Mouse (Mus musculus) G1E (cell line): Measurements from ENCODE around the gene Madd. TPM values are rescaled to one million over a fixed set of nuclear protein-coding genes. Genes with fewer than 3 reads are reported as not detected.

Source experiments
- ATAC-seq: 2 replicates; pipeline ENCODE4 v1.8.0; 2016; ENCODE audit warnings: mild to moderate bottlenecking; ENCODE audit not compliant: insufficient number of reproducible peaks, poor library complexity, low FRiP score, severe bottlenecking; ENCODE audit errors: extremely low read depth
- DNase-seq: peaks from one replicate; pipeline ENCODE4 v3.0.0; 2012; ENCODE audit warnings: low spot score
- H3K27me3 ChIP-seq: 2 replicates; pipeline ENCODE4 v1.6.1; 2012; ENCODE audit warnings: mild to moderate bottlenecking, low read length, inconsistent platforms; ENCODE audit not compliant: insufficient read depth
- H3K36me3 ChIP-seq: replicated peaks from 2 replicates; pipeline ENCODE3; 2012; ENCODE audit warnings: mild to moderate bottlenecking, inconsistent platforms
- H3K4me1 ChIP-seq: 2 replicates; pipeline ENCODE4 v1.6.1; 2012; ENCODE audit warnings: low read depth, low read length, inconsistent platforms, mixed read lengths; ENCODE audit not compliant: insufficient read depth
- H3K4me3 ChIP-seq: 2 replicates; pipeline ENCODE4 v1.5.1; 2012; ENCODE audit warnings: low read depth, mild to moderate bottlenecking, inconsistent platforms, low read length, moderate library complexity, mixed read lengths
- H3K9me3 ChIP-seq: replicated peaks from 2 replicates; pipeline ENCODE4 v1.6.1; 2012; ENCODE audit warnings: inconsistent platforms
- CTCF ChIP-seq: IDR thresholded peaks from 2 replicates; pipeline ENCODE4 v1.5.1; 2012; ENCODE audit warnings: low read depth, low read length, inconsistent platforms, mixed read lengths
- GATA1 ChIP-seq: IDR thresholded peaks from 2 replicates; pipeline ENCODE4 v1.6.1; 2012; ENCODE audit warnings: borderline replicate concordance, low read length, inconsistent platforms, mixed read lengths
- GATA2 ChIP-seq: IDR thresholded peaks from 2 replicates; pipeline ENCODE4 v1.6.1; 2012; ENCODE audit warnings: low read depth, low read length, inconsistent platforms, borderline replicate concordance
- POLR2AphosphoS5 ChIP-seq: IDR thresholded peaks from 2 replicates; pipeline ENCODE4 v1.6.1; 2012; ENCODE audit warnings: low read depth, low read length, inconsistent platforms; ENCODE audit not compliant: insufficient replicate concordance
- TAL1 ChIP-seq: conservative IDR thresholded peaks from 2 replicates; pipeline ENCODE4 v1.6.1; 2012; ENCODE audit warnings: low read depth, low read length, inconsistent platforms, mixed read lengths
- polyA plus RNA-seq: library from polyadenylated mRNA; stranded (reverse); fragments of >175 nt; gene quantifications from 2 replicates; pipeline ENCODE4 v1.2.3, GENCODE M21; 2012
- total RNA-seq, 2 experiments: library from RNA; stranded (forward) in 1 of 2; stranded (reverse) in 1 of 2; fragments of 200-1000 nt in 1 of 2; fragments of >200 nt in 1 of 2; fragmentation: Nextera tagmentation in 1 of 2; gene quantifications; 2 replicates each; pipeline ENCODE4 v1.2.3; 2014 to 2017

Madd gene
- total and polyA plus RNA-seq, 3 experiments: 10.4 to 26.7 (median 18.0) TPM

GRCm38 (mm10) chr2:91136513-91137412, 46.9 kb downstream of the Madd start:
- DNase-seq (no peak), ATAC-seq (no peak)
- no peaks in the 10 kb centered on the region for H3K9me3 ChIP-seq
- peaks cover 20% of the 10 kb centered on the region for H3K27me3 ChIP-seq
- H3K4me3 ChIP-seq: no peak overlapping the region
- peaks cover 60% of the 10 kb centered on the region for H3K36me3 ChIP-seq
- no peaks in the 10 kb centered on the region for H3K4me1 ChIP-seq
- no peak for TF ChIP-seq GATA2
- TF ChIP-seq CTCF: no peak
- TF ChIP-seq TAL1: no peak
- TF ChIP-seq GATA1: no peak
- TF ChIP-seq POLR2AphosphoS5: no peak

GRCm38 (mm10) chr2:91132035-91132434, 51.6 kb downstream of the Madd start:
- ATAC-seq (no peak), DNase-seq (no peak)
- H3K4me1 ChIP-seq: peaks cover 3% of the 10 kb centered on the region; the same call in 1 of the 2 replicates
- no peaks in the 10 kb centered on the region for H3K9me3 ChIP-seq
- peaks cover 58% of the 10 kb centered on the region for H3K27me3 ChIP-seq
- no peak overlapping the region for H3K4me3 ChIP-seq
- peaks cover 13% of the 10 kb centered on the region for H3K36me3 ChIP-seq
- no peak for TF ChIP-seq TAL1
- no peak for TF ChIP-seq GATA2
- TF ChIP-seq POLR2AphosphoS5: no peak
- TF ChIP-seq GATA1: no peak
- TF ChIP-seq CTCF: no peak

- Histone ChIP-seq H3K27me3 (peaks cover 65% of the 10 kb centered on the region), H3K36me3 (peaks cover 5% of the 10 kb centered on the region), H3K4me1 (peaks cover 3% of the 10 kb centered on the region; the same call in 1 of the 2 replicates), H3K9me3 (no peaks in the 10 kb centered on the region), H3K4me3 (no peak overlapping the region)
- TF ChIP-seq GATA1: no peak
- no peak for TF ChIP-seq TAL1
- no peak for TF ChIP-seq CTCF
- no peak for TF ChIP-seq GATA2
- no peak for TF ChIP-seq POLR2AphosphoS5
- ATAC-seq (no peak), DNase-seq (no peak)
These were observed 52.4 kb downstream of the Madd start for GRCm38 (mm10) chr2:91131251-91131650.

- TF ChIP-seq GATA1 (no peak), GATA2 (no peak), TAL1 (no peak), CTCF (no peak), POLR2AphosphoS5 (no peak)
- no peak overlapping the region for H3K4me3 ChIP-seq
- H3K4me1 ChIP-seq: peaks cover 3% of the 10 kb centered on the region; the same call in 1 of the 2 replicates
- peaks cover 71% of the 10 kb centered on the region for H3K27me3 ChIP-seq
- ATAC-seq (no peak), DNase-seq (no peak)
- no peaks in the 10 kb centered on the region for H3K9me3 ChIP-seq
- no peaks in the 10 kb centered on the region for H3K36me3 ChIP-seq
These were observed 53.5 kb downstream of the Madd start for GRCm38 (mm10) chr2:91130126-91130525.

- Histone ChIP-seq H3K4me3 (no peak overlapping the region), H3K36me3 (no peaks in the 10 kb centered on the region), H3K27me3 (peaks cover 72% of the 10 kb centered on the region), H3K4me1 (peaks cover 3% of the 10 kb centered on the region; the same call in 1 of the 2 replicates), H3K9me3 (no peaks in the 10 kb centered on the region)
- no peak for ATAC-seq
- no peak for DNase-seq
- TF ChIP-seq GATA2 (no peak), GATA1 (no peak), POLR2AphosphoS5 (no peak), TAL1 (no peak), CTCF (no peak)
These were observed 54.9 kb downstream of the Madd start for GRCm38 (mm10) chr2:91128761-91129160.

GRCm38 (mm10) chr2:91125101-91125500, 58.5 kb downstream of the Madd start:
- TF ChIP-seq CTCF (no peak), TAL1 (no peak), GATA1 (no peak), GATA2 (no peak), POLR2AphosphoS5 (no peak)
- no peaks in the 10 kb centered on the region for H3K36me3 ChIP-seq
- DNase-seq: no peak
- peaks cover 79% of the 10 kb centered on the region for H3K27me3 ChIP-seq
- no peaks in the 10 kb centered on the region for H3K9me3 ChIP-seq
- ATAC-seq: no peak
- no peak overlapping the region for H3K4me3 ChIP-seq
- H3K4me1 ChIP-seq: peaks cover 3% of the 10 kb centered on the region; the same call in 1 of the 2 replicates
